Mouse (Mus musculus) testis, adult 2 months (tissue): ENCODE results near the gene Setdb1.

Experiments
- CTCF ChIP-seq: fragments of 200-500 bp; IDR thresholded peaks from 2 replicates; pipeline ENCODE4 v1.5.1; 2012; ENCODE audit warnings: low read depth, mild to moderate bottlenecking, inconsistent platforms, low read length, moderate library complexity; ENCODE audit not compliant: control insufficient read depth, insufficient read depth, insufficient replicate concordance
- POLR2A ChIP-seq: fragments of 200-500 bp; IDR thresholded peaks from 2 replicates; pipeline ENCODE4 v1.6.1; 2012; ENCODE audit warnings: low read depth, mild to moderate bottlenecking, inconsistent platforms, low read length, moderate library complexity; ENCODE audit not compliant: control insufficient read depth

- TF ChIP-seq CTCF (no peak), POLR2A (no peak)
Measured at GRCm38 (mm10) chr3:95402741-95403140, 45.7 kb upstream of the Setdb1 start, which contains the start of gene 4930558C23Rik.
